Mouse (Mus musculus) ES-E14 (cell line): ENCODE data around the gene Baiap2. TPM values are rescaled to one million over a fixed set of nuclear protein-coding genes. Genes with fewer than 3 reads are reported as not detected.

ENCODE experiments used
- DNase-seq: peaks from one replicate; pipeline ENCODE4 v3.0.0-alpha.2; 2013; ENCODE audit warnings: low read depth, low spot score
- H3K27ac ChIP-seq: 2 replicates; pipeline ENCODE4 v1.5.1; 2012; ENCODE audit warnings: low read depth, mild to moderate bottlenecking, low read length, moderate library complexity, mixed read lengths; ENCODE audit not compliant: poor library complexity, insufficient read depth, severe bottlenecking
- H3K36me3 ChIP-seq: 2 replicates; pipeline ENCODE4 v1.6.1; 2012; ENCODE audit warnings: mild to moderate bottlenecking, low read length, moderate library complexity, mixed read lengths; ENCODE audit not compliant: control insufficient read depth, poor library complexity, insufficient read depth, severe bottlenecking
- H3K4me1 ChIP-seq, 2 experiments: fragments of 150-350 bp in 1 of 2; sonication (generic) in 1 of 2; 2 replicates each; pipeline ENCODE4 v1.6.1; 2012; ENCODE audit warnings: low read length in 2 of 2, mild to moderate bottlenecking in 1 of 2, mixed read lengths in 1 of 2; ENCODE audit not compliant: control insufficient read depth in 2 of 2, insufficient read depth in 2 of 2, poor library complexity in 1 of 2
- H3K4me3 ChIP-seq, 2 experiments: fragments of 150-350 bp in 1 of 2; sonication (generic) in 1 of 2; 2 replicates each; pipeline ENCODE4 v1.5.1; 2012; ENCODE audit warnings: low read length in 2 of 2, low read depth in 1 of 2, mild to moderate bottlenecking in 1 of 2, mixed read lengths in 1 of 2; ENCODE audit not compliant: insufficient read depth in 1 of 2, poor library complexity in 1 of 2, severe bottlenecking in 1 of 2
- H3K9ac ChIP-seq: 2 replicates; pipeline ENCODE4 v1.6.1; 2012; ENCODE audit warnings: low read depth, mild to moderate bottlenecking, low read length, mixed read lengths; ENCODE audit not compliant: poor library complexity, insufficient read depth, severe bottlenecking
- H3K9me3 ChIP-seq: fragments of 150-350 bp; sonication (generic); 2 replicates; pipeline ENCODE4 v1.6.1; 2012; ENCODE audit warnings: low read depth, mild to moderate bottlenecking, low read length; ENCODE audit not compliant: control insufficient read depth, insufficient read depth
- CHD2 ChIP-seq: IDR thresholded peaks from 2 replicates; pipeline ENCODE4 v1.6.1; 2014; ENCODE audit warnings: mild to moderate bottlenecking, low read depth, low read length, inconsistent platforms
- HCFC1 ChIP-seq: IDR thresholded peaks from 2 replicates; pipeline ENCODE4 v1.6.1; 2012; ENCODE audit warnings: low read length, inconsistent platforms, borderline replicate concordance; ENCODE audit not compliant: insufficient read depth
- MAFK ChIP-seq: IDR thresholded peaks from 2 replicates; pipeline ENCODE4 v1.6.1; 2014; ENCODE audit warnings: mild to moderate bottlenecking, low read depth, low read length, inconsistent platforms; ENCODE audit not compliant: insufficient read depth
- ZC3H11A ChIP-seq: IDR thresholded peaks from 2 replicates; pipeline ENCODE4 v1.6.1; 2012; ENCODE audit warnings: low read depth, mild to moderate bottlenecking, inconsistent platforms, low read length, borderline replicate concordance
- ZNF384 ChIP-seq: IDR thresholded peaks from 2 replicates; pipeline ENCODE4 v1.6.1; 2012; ENCODE audit warnings: low read depth, low read length, inconsistent platforms
- in situ Hi-C, 2 experiments: fragments of 600-800 bp; cut with MboI; formaldehyde crosslinking; loops; one replicate each; pipeline ENCODE4 v1.15.1; 2025; ENCODE audit warnings: low sequenced_read_pairs in 2 of 2, inconsistent platforms in 1 of 2; ENCODE audit not compliant: unreplicated experiment in 2 of 2
- total RNA-seq: library from RNA; depleted of rRNA; stranded (reverse); fragments of 300-350 nt; gene quantifications from 2 replicates; pipeline ENCODE4 v1.2.3, GENCODE M21; 2012

The Baiap2 gene
- total RNA-seq, 1 experiment: 23.3 TPM

GRCm38 (mm10) chr11:119990658-119991337 is 48.2 kb downstream of the Baiap2 start:
- H3K36me3 ChIP-seq: peaks cover 3% of the 10 kb centered on the region; the same call in 1 of the 2 replicates
- H3K4me1 ChIP-seq: peaks cover 3% of the 10 kb centered on the region in 2 experiments; a peak in 1 of 4 replicates
- no peak overlapping the region for H3K9ac ChIP-seq
- no peak for DNase-seq
- H3K4me3 ChIP-seq: no peak overlapping the region
- no peaks in the 10 kb centered on the region for H3K9me3 ChIP-seq
- TF ChIP-seq ZNF384: no peak
- TF ChIP-seq CHD2: no peak
- TF ChIP-seq ZC3H11A: no peak
- TF ChIP-seq MAFK: no peak
- TF ChIP-seq HCFC1: no peak
- no peak overlapping the region for H3K27ac ChIP-seq
- in situ Hi-C loops: no loop called here

- TF ChIP-seq CHD2 (no peak), MAFK (peak; percentile 90), ZC3H11A (peak; percentile 49; the same call in 1 of the 2 replicates), ZNF384 (no peak), HCFC1 (no peak)
- H3K36me3 ChIP-seq: peaks cover 3% of the 10 kb centered on the region; the same call in 1 of the 2 replicates
- no peak overlapping the region for H3K27ac ChIP-seq
- H3K9ac ChIP-seq: no peak overlapping the region
- peaks cover 3% of the 10 kb centered on the region in 2 experiments; a peak in 1 of 4 replicates for H3K4me1 ChIP-seq
- DNase-seq: peak; percentile 79
- in situ Hi-C loops: no loop called here
- H3K9me3 ChIP-seq: no peaks in the 10 kb centered on the region
- H3K4me3 ChIP-seq: no peak overlapping the region
Observed at GRCm38 (mm10) chr11:119991338-119991678, 48.7 kb downstream of the Baiap2 start.

- Histone ChIP-seq H3K36me3 (peaks cover 9% of the 10 kb centered on the region; the same call in 1 of the 2 replicates), H3K9ac (no peak overlapping the region), H3K4me3 (no peak overlapping the region), H3K4me1 (peaks cover 0 to 3% of the 10 kb centered on the region in 2 experiments; a peak in 1 of 4 replicates), H3K9me3 (no peaks in the 10 kb centered on the region), H3K27ac (no peak overlapping the region)
- DNase-seq: no peak
- in situ Hi-C loops: no loop called here
- TF ChIP-seq HCFC1 (no peak), CHD2 (no peak), ZNF384 (no peak), ZC3H11A (no peak), MAFK (no peak)
Observed at GRCm38 (mm10) chr11:119997351-119997750, 54.8 kb downstream of the Baiap2 start.

- TF ChIP-seq CHD2 (no peak), HCFC1 (no peak), ZNF384 (no peak), ZC3H11A (no peak), MAFK (no peak)
- in situ Hi-C loops: no loop called here
- H3K9ac ChIP-seq: no peak overlapping the region
- DNase-seq: no peak
- no peaks in the 10 kb centered on the region for H3K9me3 ChIP-seq
- peaks cover 4% of the 10 kb centered on the region; the same call in 1 of the 2 replicates for H3K36me3 ChIP-seq
- no peak overlapping the region for H3K4me3 ChIP-seq
- peaks cover 0 to 3% of the 10 kb centered on the region in 2 experiments; a peak in 1 of 4 replicates for H3K4me1 ChIP-seq
- no peak overlapping the region for H3K27ac ChIP-seq
Observed at GRCm38 (mm10) chr11:120002041-120002440, 59.5 kb downstream of the Baiap2 start.
